10 mouse cellular contexts compared by ENCODE assay signal in the genomic region with DNA sequence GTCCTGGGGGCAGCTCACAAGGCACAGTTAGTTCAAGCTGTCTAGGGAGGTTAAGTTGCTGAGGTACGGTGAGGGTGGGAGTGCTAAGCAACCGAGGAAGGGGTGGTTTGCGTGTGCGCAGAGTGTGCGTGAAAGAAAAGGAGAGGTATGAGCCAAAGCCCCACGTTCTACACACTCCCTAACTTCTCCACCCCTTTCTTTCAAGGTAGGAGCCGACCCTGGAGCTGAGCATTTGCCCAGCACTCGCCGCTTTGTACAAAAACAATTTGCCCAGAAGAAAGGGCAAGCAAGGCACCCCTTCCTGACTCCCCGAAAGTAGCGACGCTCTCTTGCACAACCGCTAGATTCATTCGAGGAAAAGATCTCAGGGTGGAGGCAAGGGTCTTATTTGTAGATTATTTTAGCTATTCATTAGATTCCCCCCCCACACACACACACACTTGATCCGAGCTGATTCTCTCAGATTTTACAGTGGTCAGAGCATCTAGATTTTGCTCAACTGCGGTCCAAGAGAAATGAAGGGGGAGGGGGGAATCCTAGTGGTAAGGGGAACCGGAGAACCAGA. TPM values are rescaled to one million over a fixed set of nuclear protein-coding genes. Genes with fewer than 3 reads are reported as not detected.
DNase-seq lines count a peak whose midpoint lies in the region; ATAC-seq and TF ChIP-seq lines count a peak whose summit lies in the region.
"Had no signal": no experiment of that assay in that cellular context is flagged by ENCODE, and none has a peak within 500 bp of the region (broad histone marks: within the 10 kb centered on the region; RNA-seq: fewer than 3 reads in every experiment).

No protein-coding gene starts in this region.

- H3K4me3 ChIP-seq in kidney, postnatal 0 days (replicated peaks; ENCODE audit: low read depth, low read length): peak overlapping the region; percentile 33
- H3K4me3 ChIP-seq in embryonic facial prominence, embryonic 14.5 days (ENCODE audit: low read depth, low read length): peak overlapping the region; percentile 59
- peak overlapping the region; percentile 33; the same call in 1 of the 2 replicates for H3K4me3 ChIP-seq in hindbrain, embryonic 12.5 days

- 20% methylated on average over 17 of the region's 17 CpGs for WGBS in kidney, postnatal 0 days
- 7% methylated on average over 17 of the region's 17 CpGs for WGBS in embryonic facial prominence, embryonic 14.5 days
- WGBS in hindbrain, embryonic 12.5 days: 3% methylated on average over 17 of the region's 17 CpGs

- no peak overlapping the region for H3K27ac ChIP-seq in kidney, postnatal 0 days
- peak overlapping the region; percentile 62 for H3K27ac ChIP-seq in embryonic facial prominence, embryonic 14.5 days (replicated peaks; ENCODE audit: low read depth, low read length)
- H3K27ac ChIP-seq in hindbrain, embryonic 12.5 days: no peak overlapping the region

- no peak overlapping the region for H3K9ac ChIP-seq in kidney, postnatal 0 days (ENCODE audit: low read depth, low read length)
- peak overlapping the region; percentile 55 for H3K9ac ChIP-seq in embryonic facial prominence, embryonic 14.5 days (ENCODE audit: low read depth, low read length)
- H3K9ac ChIP-seq in hindbrain, embryonic 12.5 days: no peak overlapping the region

- peak overlapping the region; percentile 89 for H3K4me2 ChIP-seq in kidney, postnatal 0 days (ENCODE audit: low read length)
- peak overlapping the region; percentile 87 for H3K4me2 ChIP-seq in embryonic facial prominence, embryonic 14.5 days (ENCODE audit: low read depth, low read length)
- peak overlapping the region; percentile 74 for H3K4me2 ChIP-seq in hindbrain, embryonic 12.5 days (replicated peaks)

- H3K27me3 ChIP-seq in kidney, postnatal 0 days (ENCODE audit: insufficient read depth, low read length): no peaks in the 10 kb centered on the region
- no peaks in the 10 kb centered on the region for H3K27me3 ChIP-seq in embryonic facial prominence, embryonic 14.5 days (replicated peaks; ENCODE audit: control insufficient read depth, insufficient read depth, low read length)
- H3K27me3 ChIP-seq in hindbrain, embryonic 12.5 days: peaks cover 67% of the 10 kb centered on the region

- ATAC-seq in kidney, postnatal 0 days (replicated peaks; ENCODE audit: low FRiP score, low read depth): no peak
- ATAC-seq in embryonic facial prominence, embryonic 14.5 days (ENCODE audit: low read depth): no peak
- ATAC-seq in hindbrain, embryonic 12.5 days (ENCODE audit: low FRiP score): no peak
- ATAC-seq in erythroblast, adult 5-6 weeks (replicated peaks; ENCODE audit: low FRiP score, poor library complexity, severe bottlenecking): no peak

- TF ChIP-seq CTCF in kidney, postnatal 0 days (IDR thresholded peaks at IDR 0.05; ENCODE audit: low read depth): no peak

- no peaks in the 10 kb centered on the region for H3K9me3 ChIP-seq in kidney, postnatal 0 days (replicated peaks; ENCODE audit: low read length)
- no peaks in the 10 kb centered on the region for H3K9me3 ChIP-seq in embryonic facial prominence, embryonic 14.5 days (ENCODE audit: control insufficient read depth, low read length)
- H3K9me3 ChIP-seq in hindbrain, embryonic 12.5 days (replicated peaks): no peaks in the 10 kb centered on the region

- no peak for DNase-seq in kidney, postnatal 0 days (ENCODE audit: low spot score)
- no peak for DNase-seq in kidney, adult 18-20 months
- no peak for DNase-seq in embryonic facial prominence, embryonic 14.5 days (ENCODE audit: low spot score)
- peak; percentile 36 for DNase-seq in neural tube, embryonic 10.5 days (ENCODE audit: extremely low spot score, low spot score)
- DNase-seq in layer of hippocampus, postnatal 36 days: no peak
- no peak for DNase-seq in right cerebral cortex, postnatal 10 days (ENCODE audit: low spot score in 2 of 2)
- DNase-seq: lung, adult 18-20 months had no signal

- H3K4me1 ChIP-seq in kidney, postnatal 0 days (replicated peaks; ENCODE audit: insufficient read depth, low read length): 0 out of 2 replicates have a peak, but pooled peaks cover 24% of the 10 kb centered on the region
- H3K4me1 ChIP-seq in embryonic facial prominence, embryonic 14.5 days (ENCODE audit: control insufficient read depth, insufficient read depth, low read length): peaks cover 22% of the 10 kb centered on the region
- peaks cover 49% of the 10 kb centered on the region for H3K4me1 ChIP-seq in hindbrain, embryonic 12.5 days

- no peaks in the 10 kb centered on the region for H3K36me3 ChIP-seq in kidney, postnatal 0 days (ENCODE audit: insufficient read depth, low read length)
- no peaks in the 10 kb centered on the region for H3K36me3 ChIP-seq in embryonic facial prominence, embryonic 14.5 days (ENCODE audit: control insufficient read depth, insufficient read depth, low read length)
- no peaks in the 10 kb centered on the region for H3K36me3 ChIP-seq in hindbrain, embryonic 12.5 days
- H3K36me3 ChIP-seq: G1E had no signal

RNA-seq across cellular contexts. Expression of a gene that starts 1.0 kb away (rescaled TPM):
- 14.6 TPM in 2 replicates for polyA plus RNA-seq in kidney, postnatal 0 days (2015; fragmentation: Nextera tagmentation; extraction: Ambion mirVana)
- 10.9 and 12.4 TPM in 2 replicates for polyA plus RNA-seq in embryonic facial prominence, embryonic 14.5 days (2014; fragmentation: Nextera tagmentation; extraction: Ambion mirVana)
- polyA plus RNA-seq in hindbrain, embryonic 12.5 days (2016; fragmentation: Nextera tagmentation; extraction: Ambion mirVana): 4.3 and 4.7 TPM in 2 replicates
- total RNA-seq in layer of hippocampus, postnatal 36 days (2021): 10 to 100 TPM; 11.3 to 12.9 TPM
- not detected in 2 replicates for total RNA-seq in erythroblast, adult 5-6 weeks (2015; ENCODE audit: low replicate concordance)
- not detected in 2 replicates for total RNA-seq in erythroblast, adult 5-6 weeks (2017; ENCODE audit: low replicate concordance)
- total RNA-seq: G1E had no signal
- polyA plus RNA-seq: G1E had no signal
